Mouse (Mus musculus): ENCODE measurements at regions not wholly inside any gene's neighbourhood (a gene's known extent, or its start where the extent isn't known, plus 50 kb on each side); places are given as distances from the start of the nearest gene placed in this dataset.

- DNase-seq, result no peak
These were observed 422.6 kb upstream of the Castor2 start for GRCm38 (mm10) chr5:133676791-133677450.

- DNase-seq, result no peak
These were observed 423.9 kb upstream of the Castor2 start for GRCm38 (mm10) chr5:133675636-133676035.

GRCm38 (mm10) chr5:133666473-133666872 is 433.0 kb upstream of the Castor2 start:
- DNase-seq, result peak; percentile 62

GRCm38 (mm10) chr5:133662474-133663256 is 436.8 kb upstream of the Castor2 start:
- DNase-seq, result no peak

- DNase-seq, result peak; percentile 5
These were observed 439.2 kb upstream of the Castor2 start for GRCm38 (mm10) chr5:133660351-133660750.

GRCm38 (mm10) chr5:133656837-133657236 is 442.7 kb upstream of the Castor2 start:
- DNase-seq, result no peak

- DNase-seq, result no peak
These were observed 446.1 kb upstream of the Castor2 start for GRCm38 (mm10) chr5:133653431-133653830.

GRCm38 (mm10) chr5:133650246-133650645 is 449.3 kb upstream of the Castor2 start:
- no peak for DNase-seq

GRCm38 (mm10) chr5:133645696-133646195 is 453.8 kb upstream of the Castor2 start:
- no peak for DNase-seq

- no peak for DNase-seq
These were observed 456.2 kb upstream of the Castor2 start for GRCm38 (mm10) chr5:133643326-133643725.

- DNase-seq, result no peak
These were observed 465.0 kb upstream of the Castor2 start for GRCm38 (mm10) chr5:133634481-133634880.

GRCm38 (mm10) chr5:133631812-133632211 is 467.7 kb upstream of the Castor2 start:
- no peak for DNase-seq

- DNase-seq, result peak; percentile 9
These were observed 480.2 kb upstream of the Castor2 start for GRCm38 (mm10) chr5:133619347-133619746.

GRCm38 (mm10) chr5:133601241-133601739 is 498.2 kb upstream of the Castor2 start:
- no peak for DNase-seq

GRCm38 (mm10) chr5:133600630-133601029 is 498.9 kb upstream of the Castor2 start:
- DNase-seq, result peak; percentile 5

GRCm38 (mm10) chr5:133598105-133598504 is 501.4 kb upstream of the Castor2 start:
- DNase-seq, result peak; percentile 13

GRCm38 (mm10) chr5:133586492-133586891 is 513.0 kb upstream of the Castor2 start:
- no peak for DNase-seq

- DNase-seq, result peak; percentile 70
These were observed 514.3 kb upstream of the Castor2 start for GRCm38 (mm10) chr5:133585181-133585580.

GRCm38 (mm10) chr5:133576595-133576994 is 522.9 kb upstream of the Castor2 start:
- no peak for DNase-seq

- DNase-seq, result no peak
These were observed 530.4 kb upstream of the Castor2 start for GRCm38 (mm10) chr5:133569096-133569495.

- DNase-seq, result no peak
These were observed 533.0 kb upstream of the Castor2 start for GRCm38 (mm10) chr5:133566506-133566905.

GRCm38 (mm10) chr5:133550657-133551056 is 548.9 kb upstream of the Castor2 start:
- no peak for DNase-seq

GRCm38 (mm10) chr5:133542217-133542616 is 557.3 kb upstream of the Castor2 start:
- no peak for DNase-seq

GRCm38 (mm10) chr5:133532678-133533077 is 566.8 kb upstream of the Castor2 start:
- no peak for DNase-seq

Data from lung, postnatal 10 days (tissue).